Mouse (Mus musculus) bone marrow macrophage, adult 2 months (primary cell): ENCODE results near the gene Traf5. TPM values are rescaled to one million over a fixed set of nuclear protein-coding genes. Genes with fewer than 3 reads are reported as not detected.

ENCODE experiments used
- H3K27ac ChIP-seq: 2 replicates; pipeline ENCODE4 v1.5.1; 2012; ENCODE audit warnings: low read depth, low read length; ENCODE audit not compliant: insufficient read depth
- H3K4me1 ChIP-seq: 2 replicates; pipeline ENCODE4 v1.6.1; 2012; ENCODE audit warnings: low read length; ENCODE audit not compliant: control insufficient read depth, insufficient read depth
- H3K4me3 ChIP-seq: 2 replicates; pipeline ENCODE4 v1.5.1; 2012; ENCODE audit warnings: mild to moderate bottlenecking, low read length, moderate library complexity; ENCODE audit not compliant: insufficient read depth
- CTCF ChIP-seq: IDR thresholded peaks from 2 replicates; pipeline ENCODE4 v1.5.1; 2012; ENCODE audit warnings: low read depth, mild to moderate bottlenecking, low read length, moderate library complexity
- POLR2A ChIP-seq: IDR thresholded peaks from 2 replicates; pipeline ENCODE4 v1.6.1; 2012; ENCODE audit warnings: mild to moderate bottlenecking, low read depth, low read length, borderline replicate concordance
- polyA plus RNA-seq: library from polyadenylated mRNA; stranded (reverse); fragments of >200 nt; gene quantifications from 2 replicates; pipeline ENCODE4 v1.2.4, GENCODE M21; 2012; ENCODE audit not compliant: missing spikeins, insufficient read depth, insufficient read length

The Traf5 gene
- polyA plus RNA-seq, 1 experiment: 27.2 TPM

GRCm38 (mm10) chr1:192092879-192093660 lies 711 bp upstream of the Traf5 start:
- H3K27ac ChIP-seq: no peak overlapping the region
- H3K4me1 ChIP-seq: peaks cover 3% of the 10 kb centered on the region
- H3K4me3 ChIP-seq: peak overlapping the region; percentile 65
- TF ChIP-seq POLR2A (no peak), CTCF (peak; percentile 52; the same call in 1 of the 2 replicates)

GRCm38 (mm10) chr1:192090689-192091567 lies 1.4 kb downstream of the Traf5 start:
- Histone ChIP-seq H3K4me1 (peaks cover 19% of the 10 kb centered on the region), H3K27ac (no peak overlapping the region), H3K4me3 (no peak overlapping the region)
- TF ChIP-seq CTCF (no peak), POLR2A (no peak)

GRCm38 (mm10) chr1:192090281-192090680 lies 2.1 kb downstream of the Traf5 start:
- H3K27ac ChIP-seq: no peak overlapping the region
- peaks cover 19% of the 10 kb centered on the region for H3K4me1 ChIP-seq
- H3K4me3 ChIP-seq: no peak overlapping the region
- TF ChIP-seq CTCF (no peak), POLR2A (no peak)

- no peak for TF ChIP-seq CTCF
- no peak for TF ChIP-seq POLR2A
- H3K27ac ChIP-seq: no peak overlapping the region
- no peak overlapping the region for H3K4me3 ChIP-seq
- H3K4me1 ChIP-seq: peaks cover 19% of the 10 kb centered on the region
These were observed 2.9 kb downstream of the Traf5 start for GRCm38 (mm10) chr1:192089208-192090166.

- peaks cover 19% of the 10 kb centered on the region for H3K4me1 ChIP-seq
- TF ChIP-seq POLR2A: no peak
- no peak for TF ChIP-seq CTCF
- H3K27ac ChIP-seq: no peak overlapping the region
- H3K4me3 ChIP-seq: no peak overlapping the region
These were observed 4.3 kb downstream of the Traf5 start for GRCm38 (mm10) chr1:192088011-192088410.

GRCm38 (mm10) chr1:192087098-192087497 lies 5.3 kb downstream of the Traf5 start:
- Histone ChIP-seq H3K4me1 (peaks cover 19% of the 10 kb centered on the region), H3K4me3 (no peak overlapping the region), H3K27ac (no peak overlapping the region)
- TF ChIP-seq CTCF (no peak), POLR2A (no peak)

- H3K4me1 ChIP-seq: peaks cover 19% of the 10 kb centered on the region
- no peak overlapping the region for H3K27ac ChIP-seq
- H3K4me3 ChIP-seq: no peak overlapping the region
- TF ChIP-seq CTCF: no peak
These were observed 5.9 kb downstream of the Traf5 start for GRCm38 (mm10) chr1:192086279-192087037.

GRCm38 (mm10) chr1:192085218-192085617 lies 7.1 kb downstream of the Traf5 start:
- H3K4me3 ChIP-seq: no peak overlapping the region
- no peak overlapping the region for H3K27ac ChIP-seq
- TF ChIP-seq CTCF: no peak
- no peak for TF ChIP-seq POLR2A
- H3K4me1 ChIP-seq: peaks cover 19% of the 10 kb centered on the region
